Mouse (Mus musculus): ENCODE measurements around the gene 3110082I17Rik.

3110082I17Rik gene

DNA sequence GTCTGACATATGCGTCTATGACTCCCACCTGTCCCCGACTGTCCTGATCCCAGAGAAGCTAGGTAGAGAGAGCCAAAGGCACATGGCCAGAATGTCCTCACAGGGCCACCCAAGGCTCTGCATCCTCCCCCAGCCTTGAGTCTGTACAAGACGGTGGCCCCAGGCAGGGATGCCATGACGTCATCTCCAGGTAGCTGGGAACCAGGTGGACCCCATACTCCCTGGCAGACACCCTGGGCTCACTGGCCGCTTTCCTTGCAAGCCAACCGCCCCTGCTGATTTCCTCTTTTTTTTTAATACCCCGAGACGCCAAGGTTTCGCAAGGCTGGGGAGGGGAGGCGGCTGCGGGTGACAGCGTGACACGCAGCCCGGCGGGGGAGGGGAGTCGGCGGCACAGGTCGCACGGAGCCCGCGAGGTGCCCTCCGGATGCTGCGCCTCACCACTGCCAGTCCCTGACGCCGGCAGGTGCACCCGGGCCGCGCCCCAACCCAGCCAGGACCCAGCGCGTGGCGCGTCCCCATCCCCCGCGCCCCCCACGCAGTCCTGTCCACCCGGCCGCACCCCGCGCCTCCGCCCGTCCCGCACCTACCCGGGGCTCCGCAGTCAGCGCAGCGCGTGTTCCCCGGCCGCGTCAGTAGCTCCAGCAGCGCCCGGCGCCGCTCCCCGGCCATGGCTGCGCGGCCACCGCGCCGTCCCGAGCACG lies 135.5 kb downstream of the 3110082I17Rik start:
- DNase-seq (ENCODE audit: low spot score) = peak; percentile 42

DNA sequence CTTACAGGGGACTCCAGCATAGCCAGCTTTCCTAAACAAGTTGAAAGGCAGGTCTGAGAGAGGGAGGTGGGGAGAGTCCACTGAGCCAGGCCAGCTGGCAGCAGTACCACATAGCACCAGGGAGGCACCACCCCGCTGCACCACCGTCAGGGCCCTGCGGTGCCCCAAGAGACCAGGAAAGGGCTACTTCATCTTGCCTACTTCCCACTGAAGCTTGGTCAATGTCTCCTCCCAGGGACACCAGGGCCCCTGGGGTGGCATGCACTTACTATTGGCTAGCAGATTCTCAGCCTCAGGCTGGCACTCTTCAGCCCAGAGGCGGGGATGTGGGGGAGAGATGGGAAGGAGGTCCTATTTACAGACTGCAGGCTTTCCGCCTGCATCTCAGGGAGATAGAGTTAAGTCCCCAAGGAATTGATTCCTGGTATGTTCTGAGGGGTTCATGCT lies 136.3 kb downstream of the 3110082I17Rik start:
- no peak for DNase-seq (ENCODE audit: low spot score)

DNA sequence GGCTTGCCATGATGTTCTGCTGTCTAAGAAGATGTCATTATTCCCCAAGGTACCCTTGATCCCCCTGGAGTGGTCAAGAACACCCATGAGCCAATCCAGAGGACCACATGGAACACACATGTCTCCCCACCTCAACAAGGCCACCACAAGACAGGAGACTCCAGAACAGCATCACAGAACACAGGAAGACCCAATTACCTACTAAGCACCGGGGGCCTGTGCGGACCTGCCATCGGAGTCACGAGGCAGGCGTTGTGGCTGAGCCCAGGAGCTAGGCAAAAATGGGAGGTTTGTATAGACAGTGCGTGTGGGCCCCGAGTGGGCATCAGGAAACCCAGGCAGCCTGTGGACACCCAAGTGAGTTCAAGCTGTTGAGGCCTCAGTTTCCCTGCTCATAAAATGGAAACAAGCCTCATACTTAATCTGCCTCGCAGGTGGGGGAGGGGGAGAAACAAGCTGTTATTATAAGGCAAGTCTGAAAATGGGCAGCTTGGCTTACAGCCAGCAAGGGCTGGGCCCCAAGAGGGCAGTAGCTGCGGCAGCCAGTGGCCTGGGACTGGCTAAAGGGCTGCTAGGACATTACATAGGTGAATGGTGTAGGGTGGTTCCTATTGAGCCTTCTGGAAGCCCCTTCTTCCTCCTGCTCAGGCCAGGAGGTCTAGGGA lies 136.9 kb downstream of the 3110082I17Rik start:
- no peak for DNase-seq (ENCODE audit: low spot score)

DNA sequence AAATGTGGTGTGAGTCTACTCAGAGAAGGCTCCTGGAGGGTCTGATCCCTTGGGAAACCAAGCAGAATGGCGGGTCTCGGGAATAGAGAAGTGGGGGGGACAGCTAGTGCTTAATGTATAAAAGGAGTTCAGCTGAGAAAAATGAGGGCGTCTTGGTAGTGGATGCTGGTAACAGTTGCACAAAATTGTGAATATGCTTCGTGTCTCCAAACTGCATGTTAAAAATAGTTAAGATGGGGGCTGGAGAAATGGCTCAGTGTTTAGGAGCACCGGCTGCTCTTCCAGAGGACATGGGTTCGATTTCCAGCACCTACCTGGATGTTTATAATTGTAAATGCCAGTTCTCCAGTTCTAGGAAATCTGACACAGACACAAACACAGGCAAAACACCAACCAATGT lies 139.0 kb downstream of the 3110082I17Rik start:
- DNase-seq (ENCODE audit: low spot score) = no peak

DNA sequence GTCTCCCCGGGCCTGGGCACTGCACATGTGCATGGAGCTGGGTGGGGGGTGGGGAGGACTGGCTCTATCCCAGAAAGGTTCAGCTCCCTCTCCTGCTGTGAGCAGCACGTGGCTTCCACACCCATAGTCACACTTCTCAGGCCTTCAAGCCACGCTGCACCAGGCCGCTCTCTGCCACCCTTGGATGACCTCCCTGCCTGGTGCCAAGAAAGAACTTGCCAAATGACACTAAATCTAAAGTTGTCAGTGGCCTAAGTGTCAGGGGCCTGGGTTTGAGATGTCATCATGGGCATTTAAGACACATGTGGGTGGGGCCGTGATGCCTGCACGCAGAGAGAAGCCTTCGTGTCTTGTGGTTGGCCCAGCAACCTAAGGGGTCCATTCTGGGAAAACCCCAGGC lies 139.9 kb downstream of the 3110082I17Rik start:
- no peak for DNase-seq (ENCODE audit: low spot score)

DNA sequence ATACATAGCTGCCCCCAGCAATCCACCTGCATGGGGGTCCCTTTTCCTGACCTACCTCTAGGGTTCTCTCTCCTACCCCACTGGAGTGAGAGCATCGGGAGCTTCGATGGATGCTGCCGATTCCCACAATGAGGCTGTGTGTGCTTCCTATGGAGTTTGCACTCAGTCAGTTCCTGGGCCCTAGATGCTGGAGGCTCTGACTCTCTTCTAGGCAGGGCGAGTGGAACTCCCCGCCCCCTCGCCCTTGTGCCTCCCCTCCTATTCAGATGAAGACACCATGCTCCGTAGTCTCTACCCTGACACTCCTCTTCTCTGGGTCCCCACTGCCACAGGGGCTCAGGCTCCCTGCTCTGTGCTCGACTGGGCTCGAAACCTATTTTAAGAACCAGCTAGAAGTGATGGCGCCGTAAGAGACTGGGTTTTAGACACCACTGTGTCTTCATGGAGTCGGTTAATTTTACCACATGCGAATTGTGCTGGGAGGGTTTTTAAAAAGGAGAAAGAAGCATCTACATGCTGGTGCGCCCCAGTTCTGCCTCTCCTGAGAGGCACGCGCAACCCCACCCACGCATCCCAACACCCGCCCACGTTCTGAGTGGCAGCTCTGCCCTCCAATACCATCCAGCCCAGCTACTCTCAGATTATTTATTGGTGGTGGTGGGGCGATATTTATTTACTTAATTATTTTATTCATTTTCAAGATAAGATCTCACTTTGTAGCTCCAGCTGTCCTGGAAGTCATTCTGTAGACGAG lies 142.4 kb downstream of the 3110082I17Rik start:
- DNase-seq (ENCODE audit: low spot score) = no peak

DNA sequence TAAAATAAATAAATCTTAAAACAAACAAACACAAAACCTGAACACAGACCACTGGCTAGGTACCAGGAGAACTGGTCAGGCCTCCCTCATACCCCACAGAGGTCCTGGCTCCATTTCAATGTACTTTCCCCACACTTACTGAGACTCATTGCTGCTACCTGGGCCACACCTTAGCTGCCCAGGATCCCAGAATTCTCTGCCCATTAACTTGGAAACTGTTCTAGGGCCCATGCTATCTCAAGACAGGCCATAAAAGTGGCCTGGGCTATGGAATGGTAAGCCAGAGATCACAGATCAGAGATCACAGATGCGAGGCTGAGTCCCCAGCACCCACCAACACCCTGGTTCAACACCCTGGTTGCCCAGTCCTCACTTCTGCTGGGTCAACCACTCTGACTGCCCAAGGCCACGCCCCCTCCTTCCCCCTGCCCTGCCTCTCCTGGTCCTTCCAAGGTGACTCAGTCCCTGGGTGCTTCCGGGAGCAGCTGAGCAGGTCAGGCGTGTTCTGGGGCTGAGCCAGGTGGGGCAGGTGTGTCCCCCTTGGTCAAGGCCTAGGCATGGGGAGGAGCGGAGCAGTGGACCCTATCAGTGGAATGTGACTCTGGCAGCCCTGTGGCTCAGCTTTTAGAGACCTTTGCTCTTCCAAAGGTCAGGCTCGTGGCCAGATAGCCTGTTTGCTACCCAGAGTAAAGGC lies 143.2 kb downstream of the 3110082I17Rik start:
- peak; percentile 43 for DNase-seq (ENCODE audit: low spot score)

DNA sequence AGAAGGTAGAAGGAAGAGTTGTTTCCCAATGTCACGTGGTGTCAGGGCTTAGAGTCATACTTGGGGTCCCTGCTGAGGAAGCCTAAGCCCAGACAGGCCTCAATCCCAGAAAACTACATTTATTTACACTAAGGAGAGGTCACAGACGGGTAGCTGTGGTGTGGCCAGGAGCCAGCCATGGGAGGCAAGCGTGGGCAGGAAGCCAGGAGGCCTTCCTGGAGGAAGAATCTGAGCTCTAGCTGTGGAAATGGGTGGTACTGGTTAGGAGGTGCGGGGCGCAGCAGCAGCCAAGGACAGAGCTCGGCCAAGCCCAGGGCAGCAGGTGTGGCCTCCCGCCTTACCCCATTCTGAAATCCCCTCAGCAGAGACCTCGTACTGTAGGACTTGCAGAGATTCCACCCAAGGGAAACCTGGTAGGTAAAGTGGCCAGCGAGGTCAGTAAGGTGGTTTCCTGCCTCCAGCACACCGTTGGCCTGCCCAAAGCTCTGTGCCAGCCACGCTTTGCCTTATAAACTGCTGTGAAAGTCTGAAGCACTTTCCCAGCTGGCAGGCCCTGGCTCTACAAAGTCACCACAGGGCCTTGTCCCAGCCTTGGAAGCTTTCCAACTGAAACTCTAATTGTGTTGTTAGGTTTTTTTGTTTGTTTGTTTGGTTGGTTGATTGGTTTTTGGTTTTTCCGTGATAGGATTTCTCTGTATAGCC lies 145.2 kb downstream of the 3110082I17Rik start:
- no peak for DNase-seq (ENCODE audit: low spot score)

DNA sequence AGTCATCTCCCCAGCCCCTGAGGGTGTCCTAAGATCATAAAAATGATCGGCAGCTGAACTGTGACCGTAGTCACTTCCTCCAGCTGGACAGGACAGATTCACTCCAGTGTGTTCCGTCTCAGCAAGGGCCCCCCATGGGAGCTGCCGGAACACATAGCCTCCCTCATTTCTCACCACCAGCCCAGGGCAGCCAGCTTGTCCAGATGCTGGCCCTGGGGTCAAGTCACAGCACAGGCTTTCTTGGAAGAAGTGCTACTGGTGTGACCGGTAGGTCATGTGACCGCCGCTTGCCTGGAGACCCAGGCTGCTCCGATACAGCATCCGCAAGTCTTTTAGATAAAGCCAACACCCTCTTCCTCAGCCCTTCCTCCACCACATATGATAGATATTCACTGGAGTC lies 146.8 kb downstream of the 3110082I17Rik start:
- DNase-seq (ENCODE audit: low spot score) = no peak

DNA sequence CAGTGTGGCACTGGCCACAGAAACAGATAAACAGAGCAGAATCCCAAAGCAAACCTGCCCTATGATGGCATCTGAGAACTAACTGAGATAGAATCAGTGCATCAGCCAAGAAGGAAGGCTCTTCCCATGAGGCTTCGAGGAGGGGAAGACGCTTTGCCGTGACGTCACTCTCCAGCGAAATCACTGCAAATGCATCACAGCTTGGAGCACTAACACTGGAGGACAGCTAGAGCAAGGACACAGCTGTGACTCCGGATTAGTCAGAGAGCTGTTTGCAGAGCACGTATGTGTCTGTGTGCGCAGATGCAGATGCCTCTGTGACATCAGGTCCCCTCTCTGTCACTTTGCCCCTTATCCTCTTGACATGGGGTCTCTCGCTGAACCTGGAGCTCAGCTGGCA lies 148.5 kb downstream of the 3110082I17Rik start:
- DNase-seq (ENCODE audit: low spot score) = no peak

DNA sequence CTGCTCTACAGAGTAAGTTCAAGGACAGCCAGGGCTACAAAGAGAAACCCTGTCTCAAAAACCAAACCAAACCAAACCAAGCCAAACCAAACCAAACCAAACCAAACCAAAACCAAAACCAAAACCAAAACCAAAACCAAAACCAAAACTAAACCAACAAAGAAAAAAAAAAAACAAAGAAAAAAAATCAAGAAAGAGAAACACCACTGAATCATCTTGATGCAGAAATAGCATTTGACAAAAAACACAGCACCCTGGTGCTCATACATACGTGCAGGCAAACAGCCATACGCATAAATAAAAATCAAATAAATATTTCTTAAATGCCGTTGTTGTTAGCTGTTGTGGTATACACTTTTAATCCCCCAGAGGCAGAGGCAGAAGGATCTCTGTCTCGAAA lies 149.8 kb downstream of the 3110082I17Rik start:
- DNase-seq (ENCODE audit: low spot score) = no peak

DNA sequence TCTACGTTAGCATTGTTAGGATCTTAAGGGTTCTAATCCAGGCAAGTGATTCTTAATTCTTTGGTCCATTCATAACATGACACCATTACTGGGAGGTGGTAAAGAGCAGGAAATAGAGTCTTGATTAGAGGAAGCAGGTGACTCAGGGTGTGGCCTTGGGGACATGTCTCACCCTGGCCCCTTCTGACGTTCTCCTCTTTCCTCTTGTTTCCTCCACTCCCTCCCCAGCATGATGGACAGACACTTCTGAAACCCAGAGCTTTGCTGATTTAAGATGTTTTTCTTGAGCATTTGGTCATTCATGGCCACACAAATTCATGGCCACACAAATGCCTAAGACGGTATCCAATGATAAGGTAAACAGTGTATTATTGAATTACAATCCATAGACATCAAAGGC lies 150.4 kb downstream of the 3110082I17Rik start:
- DNase-seq (ENCODE audit: low spot score) = no peak
